Mouse (Mus musculus) spleen, postnatal 36 days (tissue): ENCODE measurements around the gene Gabarapl2.

Source experiments
- DNase-seq, 2 experiments: peaks; one replicate each; pipeline ENCODE4 v3.0.0; 2022; ENCODE audit warnings: low spot score in 2 of 2, mixed read lengths in 1 of 2

Gabarapl2 gene

DNA sequence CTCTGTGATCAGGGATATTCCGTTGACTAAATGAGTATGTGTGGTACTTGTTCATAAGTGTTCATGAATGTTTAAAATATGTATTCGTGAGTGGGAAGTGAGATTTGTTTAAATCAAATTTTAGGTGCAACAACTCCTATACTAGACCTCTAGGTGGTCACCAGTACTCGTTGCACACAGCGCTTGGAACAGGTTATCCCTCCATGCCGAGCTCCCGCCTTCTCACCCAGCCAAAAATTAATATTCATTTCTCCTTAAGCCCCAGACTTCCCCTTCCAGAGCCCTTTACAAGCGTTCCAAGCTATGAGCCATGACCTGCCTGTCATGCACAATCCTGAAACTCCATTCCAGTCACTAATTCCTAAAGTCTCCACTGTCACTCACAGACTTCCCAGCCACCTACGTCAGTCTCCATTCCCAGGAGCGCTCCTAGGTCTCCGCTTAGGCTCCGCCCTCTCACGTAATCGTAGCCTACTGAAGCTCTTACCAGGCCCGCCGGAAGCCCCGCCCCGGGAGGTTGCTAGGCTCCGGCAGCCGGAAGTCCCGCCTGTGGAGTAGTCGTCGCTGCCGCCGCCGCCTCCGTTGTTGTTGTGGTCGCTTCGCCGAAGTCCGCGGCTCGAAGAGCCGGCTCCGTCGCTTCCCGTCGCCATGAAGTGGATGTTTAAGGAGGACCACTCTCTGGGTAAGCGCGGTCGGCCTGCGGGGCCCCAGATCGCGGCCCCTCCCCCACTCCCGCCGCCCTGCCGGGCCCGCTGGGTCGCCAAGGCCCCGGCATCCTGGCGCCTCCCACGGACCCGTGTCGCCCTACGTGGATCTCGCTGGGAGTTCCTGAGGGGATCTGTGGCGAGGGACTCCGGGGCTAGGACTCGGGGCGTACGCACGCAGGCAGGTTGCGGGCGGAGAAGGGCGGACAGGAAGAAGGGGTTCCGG lies at the start of gene Gabarapl2:
Gabarapl2 (plus strand) TSS at position 533 of the 930 bp plus-strand sequence.
- DNase-seq = peak; percentile 94 to 96

DNA sequence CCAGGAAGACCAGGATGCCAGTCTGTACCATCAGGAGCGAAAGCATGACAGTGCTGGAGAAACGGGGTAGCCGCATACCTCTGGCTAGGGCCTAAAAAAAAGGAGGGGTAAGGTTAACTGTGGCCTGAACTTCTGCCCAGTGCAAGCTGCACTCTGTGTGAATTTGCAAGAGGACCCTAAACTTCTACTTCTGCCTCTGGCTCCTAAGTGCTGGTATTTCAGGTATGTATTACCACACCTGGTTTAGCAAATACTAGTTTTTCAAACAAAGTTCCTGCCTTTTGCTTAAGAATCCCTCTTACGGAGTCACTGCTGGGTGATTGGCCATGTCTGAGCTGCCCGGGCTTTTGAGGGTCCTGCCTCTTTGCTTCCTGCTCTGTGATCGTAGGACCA lies 49.6 kb upstream of the Gabarapl2 start:
- DNase-seq = no peak

- no peak for DNase-seq
These were observed 48.5 kb upstream of the Gabarapl2 start for GRCm38 (mm10) chr8:111891983-111892382.

GRCm38 (mm10) chr8:111892615-111893014 lies 47.9 kb upstream of the Gabarapl2 start:
- no peak for DNase-seq

DNA sequence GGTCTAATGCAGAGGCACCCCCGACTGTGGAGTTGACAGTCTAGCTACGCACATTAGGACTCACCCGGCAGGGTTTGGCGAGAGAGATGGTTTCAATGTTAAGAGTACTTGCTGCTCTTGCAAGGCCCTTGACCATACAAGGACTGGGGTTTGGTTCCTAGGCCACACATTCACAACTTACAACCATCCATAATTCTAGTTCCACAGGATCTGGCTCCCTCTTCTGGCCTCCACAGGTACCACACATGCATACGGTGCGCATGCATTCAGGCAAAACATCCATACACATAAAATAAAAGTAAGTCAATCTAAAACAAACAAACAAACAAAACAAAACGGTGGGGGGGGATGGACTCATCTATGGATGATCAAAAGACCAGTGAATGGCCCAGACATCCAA lies 45.5 kb upstream of the Gabarapl2 start:
- no peak for DNase-seq

DNA sequence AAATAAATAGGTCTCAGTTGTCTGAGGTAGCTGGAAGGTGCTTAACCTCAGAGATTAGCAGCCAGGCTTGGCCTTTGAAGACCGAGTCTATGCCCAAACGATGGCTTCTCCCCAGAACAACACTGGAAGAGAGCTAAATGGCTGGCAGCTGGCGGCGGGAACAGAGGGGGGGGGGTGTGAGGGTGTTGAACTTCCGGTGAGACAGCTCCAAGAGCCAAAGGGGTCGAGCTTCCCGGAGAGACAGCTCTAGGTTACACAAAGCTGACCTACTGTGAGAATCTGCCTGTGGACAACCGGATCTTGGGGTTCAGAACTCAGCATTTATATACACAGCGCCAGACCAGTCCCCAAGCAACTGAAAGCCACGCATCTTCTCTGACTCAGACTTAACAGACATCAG lies 41.9 kb upstream of the Gabarapl2 start:
- no peak for DNase-seq

DNA sequence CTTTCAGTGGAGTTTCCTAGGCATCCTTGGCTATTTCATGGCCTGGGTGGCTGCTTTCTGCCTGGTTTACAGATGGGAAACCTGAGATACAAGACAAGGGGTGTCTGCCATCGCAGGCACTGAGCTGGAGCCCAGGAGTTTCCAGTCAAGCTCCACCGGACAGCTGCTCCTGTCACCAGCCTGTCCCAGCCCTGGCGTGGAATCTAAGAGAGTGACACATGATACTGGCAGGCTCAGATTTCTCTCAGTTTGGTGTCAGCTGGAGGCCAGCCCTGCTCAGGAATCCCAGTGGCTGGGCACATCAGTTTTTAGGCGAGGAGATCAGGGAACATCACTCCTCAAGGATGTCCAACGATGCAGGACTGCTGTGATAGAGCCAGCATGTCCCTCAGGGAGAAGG lies 38.4 kb upstream of the Gabarapl2 start:
- no peak for DNase-seq

GRCm38 (mm10) chr8:111905500-111906121 lies 34.9 kb upstream of the Gabarapl2 start:
- no peak for DNase-seq

- DNase-seq = no peak
These were observed 30.7 kb upstream of the Gabarapl2 start, which contains the start of gene Chst5 for GRCm38 (mm10) chr8:111909621-111910450. Gene Chst5 (minus strand): TSS chr8:111910447.

GRCm38 (mm10) chr8:111911572-111911971 lies 28.9 kb upstream of the Gabarapl2 start:
- no peak for DNase-seq

GRCm38 (mm10) chr8:111912860-111913432 lies 27.6 kb upstream of the Gabarapl2 start:
- DNase-seq = no peak

DNA sequence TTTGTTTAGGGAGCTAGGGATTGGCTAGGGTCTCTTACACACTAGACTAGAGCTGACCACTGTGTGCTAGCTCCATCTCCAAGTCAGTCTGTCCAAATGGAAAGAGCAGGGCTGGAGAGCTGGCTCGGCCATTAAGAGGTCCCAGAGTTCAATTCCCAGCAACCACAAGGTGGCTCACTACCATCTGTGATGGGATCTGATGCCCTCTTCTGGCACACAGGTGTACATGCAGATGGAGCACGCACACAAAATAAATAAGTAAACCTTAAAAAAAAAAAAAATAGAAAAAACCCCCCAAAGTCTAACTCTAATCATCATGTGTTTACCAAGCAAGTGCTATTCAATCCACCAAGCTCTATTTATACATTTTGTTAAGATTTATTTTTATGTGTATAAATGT lies 20.8 kb upstream of the Gabarapl2 start:
- no peak for DNase-seq

- DNase-seq = no peak
These were observed 19.5 kb upstream of the Gabarapl2 start for GRCm38 (mm10) chr8:111920971-111921370.

DNA sequence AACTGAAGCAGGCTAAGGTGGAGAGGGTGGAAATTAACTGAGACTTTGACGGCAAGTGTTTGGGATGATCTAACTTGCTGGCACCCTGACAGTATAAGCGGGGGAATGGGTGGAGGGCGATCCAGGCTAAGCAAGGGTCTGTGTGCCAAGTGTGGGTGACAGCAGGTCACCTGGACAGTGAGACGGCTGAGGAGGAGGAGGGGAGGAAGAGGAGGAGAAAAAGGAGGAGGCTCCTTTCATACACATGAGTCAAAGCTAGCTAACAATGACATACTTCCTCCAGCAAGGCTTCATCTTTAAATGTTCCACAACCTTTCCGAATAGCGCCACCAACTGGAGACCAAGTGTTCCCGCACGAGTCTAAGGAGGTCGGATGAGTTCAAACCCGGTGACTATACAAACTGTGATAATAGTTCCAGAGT lies 17.1 kb upstream of the Gabarapl2 start:
- peak; percentile 34 to 43 for DNase-seq

GRCm38 (mm10) chr8:111924976-111925375 lies 15.5 kb upstream of the Gabarapl2 start:
- DNase-seq = no peak

DNA sequence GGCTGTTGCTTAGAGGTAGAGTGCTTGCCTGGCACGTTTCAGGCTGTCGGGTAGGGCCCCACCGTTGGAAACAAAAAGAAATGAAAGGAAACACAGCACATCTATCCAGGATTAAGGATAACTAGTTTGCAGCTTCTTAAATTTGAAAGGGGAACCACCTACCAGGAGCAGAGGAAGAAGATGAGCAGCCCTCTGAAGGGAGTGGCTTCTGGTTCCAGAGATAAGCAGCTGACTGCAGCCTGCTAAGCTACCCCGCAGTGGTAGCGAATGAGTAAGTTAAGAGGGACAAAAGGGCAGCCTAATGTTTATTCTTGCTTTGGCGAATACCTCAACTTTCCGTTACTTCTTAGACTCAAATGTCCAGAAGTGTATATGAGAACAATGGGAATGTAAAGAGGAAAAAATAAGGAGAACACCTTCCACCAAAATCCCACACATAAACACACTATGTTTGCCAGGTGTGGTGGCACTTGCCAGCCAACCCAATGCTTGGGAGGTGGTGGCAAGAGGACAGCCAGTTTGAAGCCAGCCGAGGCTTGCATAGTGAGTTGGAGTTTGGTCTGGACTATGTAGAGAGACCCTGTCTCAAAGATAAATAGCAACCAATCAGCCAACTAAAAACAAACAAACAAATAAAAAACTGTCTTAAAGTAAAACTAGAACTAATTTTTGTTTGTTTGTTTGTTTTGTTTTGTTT lies 10.7 kb upstream of the Gabarapl2 start:
- peak; percentile 31 to 53 for DNase-seq

DNA sequence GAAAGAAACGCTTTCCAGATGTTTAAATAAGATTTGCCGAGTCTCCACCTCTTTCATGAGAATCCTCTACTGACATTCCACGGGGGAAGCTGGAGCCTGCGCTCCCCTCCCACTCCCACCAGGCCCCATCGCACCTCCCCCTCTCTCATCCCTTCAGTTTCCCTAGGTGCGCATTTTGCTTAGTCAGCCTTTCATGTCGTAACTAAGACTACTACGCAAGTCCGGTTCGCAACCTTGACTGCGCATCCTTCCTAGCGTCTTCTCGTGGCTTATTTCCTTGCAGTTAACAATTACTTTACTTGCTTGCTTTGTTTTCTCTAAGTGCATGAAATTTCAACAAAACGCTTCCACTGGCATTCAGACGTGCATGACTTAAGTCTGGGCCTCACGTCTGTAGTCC lies 8.8 kb upstream of the Gabarapl2 start:
- no peak for DNase-seq

GRCm38 (mm10) chr8:111932580-111933336 lies 7.7 kb upstream of the Gabarapl2 start:
- DNase-seq = peak; percentile 69 to 81

GRCm38 (mm10) chr8:111933348-111934076 lies 7.0 kb upstream of the Gabarapl2 start, which contains the start of gene Tmem231:
Gene Tmem231 (minus strand): TSS chr8:111933881.
- DNase-seq = peak; percentile 92 to 93
